Mouse (Mus musculus): ENCODE results near the gene Ostc. TPM values are rescaled to one million over a fixed set of nuclear protein-coding genes. Genes with fewer than 3 reads are reported as not detected.

The Ostc gene
- polyA plus RNA-seq, 1 experiment from 2014 or later = 307 TPM

GRCm38 (mm10) chr3:130716555-130716954, 7.3 kb upstream of the Ostc start:
- no peaks in the 10 kb centered on the region for H3K36me3 ChIP-seq (ENCODE audit: control insufficient read depth, insufficient read depth, low read length)
- DNase-seq (ENCODE audit: low spot score) (no peak), ATAC-seq (no peak)
- no peaks in the 10 kb centered on the region for H3K4me1 ChIP-seq (ENCODE audit: control insufficient read depth, insufficient read depth, low read length)
- WGBS = 89% methylated on average over 7 of the region's 7 CpGs
- H3K9ac ChIP-seq (ENCODE audit: low read length) = no peak overlapping the region
- H3K27ac ChIP-seq (ENCODE audit: low read depth, low read length) = no peak overlapping the region
- H3K27me3 ChIP-seq (replicated peaks; ENCODE audit: control insufficient read depth, insufficient read depth, low read length) = no peaks in the 10 kb centered on the region
- H3K4me3 ChIP-seq (ENCODE audit: low read depth, low read length) = no peak overlapping the region
- no peaks in the 10 kb centered on the region for H3K9me3 ChIP-seq (replicated peaks; ENCODE audit: control insufficient read depth, low read length)
- H3K4me2 ChIP-seq (ENCODE audit: low read length) = no peak overlapping the region

DNA sequence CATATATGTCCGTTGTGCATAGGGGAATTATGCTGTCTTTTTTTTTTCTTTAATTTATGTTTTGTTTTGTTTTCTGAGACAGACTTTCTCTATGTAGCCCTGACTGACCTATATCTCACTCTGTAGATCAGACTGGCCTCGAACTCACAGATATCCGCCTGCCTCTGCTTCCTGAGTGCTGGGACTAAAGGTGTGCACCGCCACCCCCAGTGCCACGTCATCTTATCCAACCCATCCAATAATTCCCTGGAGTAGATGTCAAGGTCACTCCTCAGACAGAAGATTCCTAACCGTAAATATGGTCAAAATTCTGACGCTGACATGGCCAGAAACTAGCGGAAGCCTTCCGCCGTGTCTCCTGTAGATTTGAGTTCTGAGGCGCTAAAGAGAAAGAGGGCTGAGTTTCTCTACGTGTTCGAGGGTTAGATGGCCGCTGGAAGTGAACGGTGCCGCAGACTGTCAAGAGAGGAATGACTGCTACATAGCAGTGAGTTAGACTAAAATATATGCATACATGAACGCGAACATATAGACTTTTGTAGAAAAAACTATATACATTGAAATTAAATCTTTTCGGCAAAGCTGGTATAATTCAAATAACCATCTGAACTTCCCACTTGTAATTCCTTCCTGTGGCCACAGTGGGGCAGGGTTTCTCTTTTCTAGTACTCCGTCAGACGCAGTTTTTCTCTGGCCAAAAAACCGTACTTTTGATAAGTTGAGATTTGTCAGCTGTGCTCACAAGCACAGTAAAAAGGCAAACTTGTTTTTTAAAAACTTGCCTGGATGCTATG, 5.7 kb upstream of the Ostc start:
- no peaks in the 10 kb centered on the region for H3K36me3 ChIP-seq (ENCODE audit: control insufficient read depth, insufficient read depth, low read length)
- peak overlapping the region; percentile 24; the same call in 1 of the 2 replicates for H3K4me3 ChIP-seq (ENCODE audit: low read depth, low read length)
- H3K4me1 ChIP-seq (ENCODE audit: control insufficient read depth, insufficient read depth, low read length) = no peaks in the 10 kb centered on the region
- 22% methylated on average over 22 of the region's 22 CpGs for WGBS
- H3K27ac ChIP-seq (ENCODE audit: low read depth, low read length) = no peak overlapping the region
- H3K4me2 ChIP-seq (ENCODE audit: low read length) = peak overlapping the region; percentile 50
- no peaks in the 10 kb centered on the region for H3K27me3 ChIP-seq (replicated peaks; ENCODE audit: control insufficient read depth, insufficient read depth, low read length)
- ATAC-seq = peak; percentile 57; the same call in 1 of the 2 replicates
- H3K9ac ChIP-seq (ENCODE audit: low read length) = no peak overlapping the region
- no peaks in the 10 kb centered on the region for H3K9me3 ChIP-seq (replicated peaks; ENCODE audit: control insufficient read depth, low read length)
- DNase-seq (ENCODE audit: low spot score) = peak; percentile 91

DNA sequence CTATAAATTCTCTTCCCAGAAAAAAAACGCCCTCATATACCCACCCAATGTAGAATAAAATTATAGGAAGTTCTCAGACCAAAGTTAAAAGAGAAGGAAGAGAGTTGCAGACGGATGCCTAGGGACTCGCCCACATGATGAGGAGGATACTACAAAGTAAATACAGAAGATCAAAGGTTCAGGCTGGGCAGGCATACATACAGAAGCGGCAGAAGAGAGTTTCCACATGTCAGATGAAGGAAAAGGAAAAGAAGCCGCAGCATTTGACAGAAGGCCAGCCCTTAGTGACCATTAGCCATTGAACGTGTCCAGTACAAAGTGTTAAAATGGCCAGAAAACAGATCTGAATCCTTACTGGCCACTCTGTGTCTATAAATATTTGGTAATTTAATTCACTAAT, 3.6 kb upstream of the Ostc start:
- H3K36me3 ChIP-seq (ENCODE audit: control insufficient read depth, insufficient read depth, low read length) = no peaks in the 10 kb centered on the region
- H3K27me3 ChIP-seq (replicated peaks; ENCODE audit: control insufficient read depth, insufficient read depth, low read length) = no peaks in the 10 kb centered on the region
- H3K4me2 ChIP-seq (ENCODE audit: low read length) = no peak overlapping the region
- DNase-seq (ENCODE audit: low spot score) = no peak
- ATAC-seq = no peak
- 82% methylated on average over 6 of the region's 6 CpGs for WGBS
- no peak overlapping the region for H3K9ac ChIP-seq (ENCODE audit: low read length)
- H3K9me3 ChIP-seq (replicated peaks; ENCODE audit: control insufficient read depth, low read length) = no peaks in the 10 kb centered on the region
- H3K4me1 ChIP-seq (ENCODE audit: control insufficient read depth, insufficient read depth, low read length) = peaks cover 7% of the 10 kb centered on the region
- H3K4me3 ChIP-seq (ENCODE audit: low read depth, low read length) = no peak overlapping the region
- H3K27ac ChIP-seq (ENCODE audit: low read depth, low read length) = no peak overlapping the region

- Histone ChIP-seq H3K9ac (ENCODE audit: low read length) (no peak overlapping the region), H3K27ac (ENCODE audit: low read depth, low read length) (no peak overlapping the region), H3K27me3 (replicated peaks; ENCODE audit: control insufficient read depth, insufficient read depth, low read length) (no peaks in the 10 kb centered on the region), H3K36me3 (ENCODE audit: control insufficient read depth, insufficient read depth, low read length) (no peaks in the 10 kb centered on the region), H3K9me3 (replicated peaks; ENCODE audit: control insufficient read depth, low read length) (no peaks in the 10 kb centered on the region), H3K4me3 (ENCODE audit: low read depth, low read length) (no peak overlapping the region), H3K4me1 (ENCODE audit: control insufficient read depth, insufficient read depth, low read length) (peaks cover 9% of the 10 kb centered on the region), H3K4me2 (ENCODE audit: low read length) (peak overlapping the region; percentile 39)
- DNase-seq (ENCODE audit: low spot score) = no peak
- ATAC-seq = no peak
- WGBS = 44% methylated on average over 7 of the region's 7 CpGs
Observed at GRCm38 (mm10) chr3:130710103-130710502, 859 bp upstream of the Ostc start.

DNA sequence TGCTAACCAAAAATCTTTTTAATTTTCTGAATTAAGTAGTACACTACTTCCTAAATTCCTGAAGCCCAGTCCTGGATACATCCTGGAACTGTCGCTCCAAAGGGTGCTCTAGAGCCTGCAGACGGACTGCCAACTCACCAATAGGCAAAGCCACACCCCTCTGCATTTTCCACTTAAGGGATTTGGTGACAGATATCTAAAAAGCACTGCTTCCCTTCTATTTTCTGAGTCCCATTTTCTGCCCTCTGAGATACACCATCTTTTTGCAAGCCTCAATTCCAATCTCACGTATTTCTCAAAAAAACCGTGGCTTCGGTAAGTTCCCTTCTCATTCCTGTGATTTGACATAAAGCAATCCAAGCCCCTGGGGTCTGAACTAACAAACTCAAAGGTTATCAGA, 715 bp downstream of the Ostc start:
- H3K27me3 ChIP-seq (replicated peaks; ENCODE audit: control insufficient read depth, insufficient read depth, low read length) = no peaks in the 10 kb centered on the region
- peak overlapping the region; percentile 65; the same call in 1 of the 2 replicates for H3K27ac ChIP-seq (ENCODE audit: low read depth, low read length)
- H3K9me3 ChIP-seq (replicated peaks; ENCODE audit: control insufficient read depth, low read length) = no peaks in the 10 kb centered on the region
- H3K4me3 ChIP-seq (ENCODE audit: low read depth, low read length) = peak overlapping the region; percentile 63
- H3K4me2 ChIP-seq (ENCODE audit: low read length) = peak overlapping the region; percentile 84
- peaks cover 8% of the 10 kb centered on the region for H3K36me3 ChIP-seq (ENCODE audit: control insufficient read depth, insufficient read depth, low read length)
- no peak for ATAC-seq
- WGBS = under 1% methylated on average over 5 of the region's 5 CpGs
- peak overlapping the region; percentile 75 for H3K9ac ChIP-seq (ENCODE audit: low read length)
- peak; percentile 37 for DNase-seq (ENCODE audit: low spot score)
- peaks cover 9% of the 10 kb centered on the region for H3K4me1 ChIP-seq (ENCODE audit: control insufficient read depth, insufficient read depth, low read length)

- Histone ChIP-seq H3K36me3 (ENCODE audit: control insufficient read depth, insufficient read depth, low read length) (peaks cover 67% of the 10 kb centered on the region), H3K4me1 (ENCODE audit: control insufficient read depth, insufficient read depth, low read length) (no peaks in the 10 kb centered on the region), H3K9me3 (replicated peaks; ENCODE audit: control insufficient read depth, low read length) (no peaks in the 10 kb centered on the region), H3K27ac (ENCODE audit: low read depth, low read length) (no peak overlapping the region), H3K4me3 (ENCODE audit: low read depth, low read length) (no peak overlapping the region), H3K9ac (ENCODE audit: low read length) (no peak overlapping the region), H3K4me2 (ENCODE audit: low read length) (no peak overlapping the region), H3K27me3 (replicated peaks; ENCODE audit: control insufficient read depth, insufficient read depth, low read length) (no peaks in the 10 kb centered on the region)
- no peak for DNase-seq (ENCODE audit: low spot score)
- WGBS = 82% methylated on average over 6 of the region's 6 CpGs
- no peak for ATAC-seq
Observed at GRCm38 (mm10) chr3:130702289-130702688, 7.0 kb downstream of the Ostc start.

- peaks cover 56% of the 10 kb centered on the region for H3K36me3 ChIP-seq (ENCODE audit: control insufficient read depth, insufficient read depth, low read length)
- no peaks in the 10 kb centered on the region for H3K27me3 ChIP-seq (replicated peaks; ENCODE audit: control insufficient read depth, insufficient read depth, low read length)
- ATAC-seq = no peak
- no peak overlapping the region for H3K27ac ChIP-seq (ENCODE audit: low read depth, low read length)
- H3K9ac ChIP-seq (ENCODE audit: low read length) = no peak overlapping the region
- DNase-seq (ENCODE audit: low spot score) = no peak
- no peaks in the 10 kb centered on the region for H3K4me1 ChIP-seq (ENCODE audit: control insufficient read depth, insufficient read depth, low read length)
- H3K9me3 ChIP-seq (replicated peaks; ENCODE audit: control insufficient read depth, low read length) = no peaks in the 10 kb centered on the region
- 89% methylated on average over 4 of the region's 4 CpGs for WGBS
- H3K4me3 ChIP-seq (ENCODE audit: low read depth, low read length) = no peak overlapping the region
- H3K4me2 ChIP-seq (ENCODE audit: low read length) = no peak overlapping the region
Observed at GRCm38 (mm10) chr3:130697622-130698021, 11.6 kb downstream of the Ostc start.

DNA sequence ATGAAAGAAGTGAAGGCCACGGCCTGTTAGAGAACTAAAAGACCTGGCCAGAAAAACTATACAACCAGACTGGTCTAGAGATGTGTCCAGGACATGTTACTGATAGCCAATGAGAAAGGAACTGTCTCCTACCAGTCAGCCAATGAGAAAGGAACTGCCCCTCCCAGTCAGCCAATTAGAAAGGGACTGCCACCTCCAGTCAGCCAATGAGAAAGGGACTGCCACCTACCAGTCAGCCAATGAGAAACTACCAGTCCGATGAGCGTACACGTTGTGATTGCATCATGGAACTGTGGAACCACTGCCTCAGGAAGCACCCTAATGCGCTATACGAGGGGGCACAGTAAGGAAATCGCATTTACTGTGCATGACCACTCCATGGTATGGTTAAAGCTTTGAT, 14.5 kb downstream of the Ostc start:
- 94% methylated on average over 7 of the region's 7 CpGs for WGBS
- Histone ChIP-seq H3K4me1 (ENCODE audit: control insufficient read depth, insufficient read depth, low read length) (0 out of 2 replicates have a peak, but pooled peaks cover 2% of the 10 kb centered on the region), H3K4me3 (ENCODE audit: low read depth, low read length) (no peak overlapping the region), H3K9me3 (replicated peaks; ENCODE audit: control insufficient read depth, low read length) (no peaks in the 10 kb centered on the region), H3K9ac (ENCODE audit: low read length) (no peak overlapping the region), H3K36me3 (ENCODE audit: control insufficient read depth, insufficient read depth, low read length) (peaks cover 28% of the 10 kb centered on the region), H3K27ac (ENCODE audit: low read depth, low read length) (no peak overlapping the region), H3K27me3 (replicated peaks; ENCODE audit: control insufficient read depth, insufficient read depth, low read length) (no peaks in the 10 kb centered on the region), H3K4me2 (ENCODE audit: low read length) (no peak overlapping the region)
- ATAC-seq = no peak
- no peak for DNase-seq (ENCODE audit: low spot score)

DNA sequence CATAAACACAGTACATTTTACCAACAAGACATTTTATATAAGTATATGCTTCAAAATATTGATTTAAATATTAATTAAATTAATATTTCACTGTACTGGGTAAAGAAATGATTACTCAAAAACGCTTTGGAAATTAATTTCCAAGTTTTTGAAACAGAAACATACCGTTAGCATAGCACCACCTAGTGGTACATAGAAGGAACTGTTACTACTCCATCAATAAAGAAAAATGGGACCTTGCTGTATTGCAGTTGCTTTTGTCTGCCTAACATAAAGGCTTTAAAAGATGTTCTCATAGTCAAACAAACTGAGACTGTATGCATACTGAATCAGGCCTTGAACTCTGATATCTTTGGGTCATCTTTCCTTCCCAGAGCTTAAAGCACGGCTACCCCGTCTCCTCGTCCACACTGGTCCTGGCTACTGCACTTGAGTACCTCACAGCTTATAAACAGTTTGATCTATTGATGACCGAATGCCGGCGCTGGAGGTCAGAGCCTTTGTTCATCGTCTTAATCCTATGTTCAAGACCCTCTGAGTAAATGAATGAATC, 15.1 kb downstream of the Ostc start:
- peak; percentile 75 for DNase-seq (ENCODE audit: low spot score)
- no peak; the same call in 1 of the 2 replicates for ATAC-seq
- H3K4me3 ChIP-seq (ENCODE audit: low read depth, low read length) = no peak overlapping the region
- no peak overlapping the region for H3K4me2 ChIP-seq (ENCODE audit: low read length)
- no peaks in the 10 kb centered on the region for H3K27me3 ChIP-seq (replicated peaks; ENCODE audit: control insufficient read depth, insufficient read depth, low read length)
- 60% methylated on average over 9 of the region's 9 CpGs for WGBS
- no peak overlapping the region for H3K27ac ChIP-seq (ENCODE audit: low read depth, low read length)
- H3K4me1 ChIP-seq (ENCODE audit: control insufficient read depth, insufficient read depth, low read length) = 0 out of 2 replicates have a peak, but pooled peaks cover 2% of the 10 kb centered on the region
- peaks cover 22% of the 10 kb centered on the region for H3K36me3 ChIP-seq (ENCODE audit: control insufficient read depth, insufficient read depth, low read length)
- H3K9me3 ChIP-seq (replicated peaks; ENCODE audit: control insufficient read depth, low read length) = no peaks in the 10 kb centered on the region
- H3K9ac ChIP-seq (ENCODE audit: low read length) = no peak overlapping the region

Data from forebrain, embryonic 14.5 days (tissue).